Mouse (Mus musculus) neural tube, embryonic 12.5 days (tissue): ENCODE results near the gene Plcd3. TPM values are rescaled to one million over a fixed set of nuclear protein-coding genes. Genes with fewer than 3 reads are reported as not detected.

Source experiments
- ATAC-seq: fragments of 200-750 bp; cut with Nextera tagmentation; 2 replicates; pipeline ENCODE4 v1.8.0; 2017; ENCODE audit warnings: low read depth, mild to moderate bottlenecking, moderate TSS enrichment, moderate library complexity; ENCODE audit not compliant: low FRiP score
- H3K27ac ChIP-seq: fragments of 300-500 bp; sonication (generic); 2 replicates; pipeline ENCODE4 v1.5.1; 2016
- H3K27me3 ChIP-seq: fragments of 300-500 bp; sonication (generic); replicated peaks from 2 replicates; pipeline ENCODE4 v1.6.1; 2016; ENCODE audit warnings: mild to moderate bottlenecking
- H3K36me3 ChIP-seq: fragments of 300-500 bp; sonication (generic); 2 replicates; pipeline ENCODE4 v1.6.1; 2016; ENCODE audit warnings: mild to moderate bottlenecking
- H3K4me1 ChIP-seq: fragments of 300-500 bp; sonication (generic); 2 replicates; pipeline ENCODE4 v1.6.1; 2016
- H3K4me2 ChIP-seq: fragments of 300-500 bp; sonication (generic); replicated peaks from 2 replicates; pipeline ENCODE4 v1.6.1; 2016; ENCODE audit warnings: mild to moderate bottlenecking
- H3K4me3 ChIP-seq: fragments of 300-500 bp; sonication (generic); 2 replicates; pipeline ENCODE4 v1.5.1; 2016
- H3K9ac ChIP-seq: fragments of 300-500 bp; sonication (generic); 2 replicates; pipeline ENCODE4 v1.6.1; 2016; ENCODE audit warnings: mild to moderate bottlenecking
- H3K9me3 ChIP-seq: fragments of 300-500 bp; sonication (generic); 2 replicates; pipeline ENCODE4 v1.6.1; 2016; ENCODE audit warnings: mild to moderate bottlenecking
- WGBS: fragments of 180-500 bp; shearing (Covaris S2); methylation state at CpG from one replicate; pipeline ENCODE4 v1.1.7; 2016; 5-methylcytosine and 5-hydroxymethylcytosine counted together
- polyA plus RNA-seq: library from polyadenylated mRNA; unstranded; fragments of >200 nt; fragmentation: Nextera tagmentation; extraction: Ambion mirVana; gene quantifications from 2 replicates; pipeline ENCODE4 v1.2.1, GENCODE M21; 2016

Plcd3 gene
- 1.1 and 1.2 TPM in 2 replicates for polyA plus RNA-seq

GRCm38 (mm10) chr11:103101481-103101865 lies at the start of gene Plcd3, which contains the start of gene Acbd4:
TSS of gene Plcd3 (minus strand) at chr11:103101658.
TSS of gene Acbd4 (plus strand) at chr11:103101682.
- no peaks in the 10 kb centered on the region for H3K36me3 ChIP-seq
- H3K27me3 ChIP-seq = peaks cover 56% of the 10 kb centered on the region
- ATAC-seq = no peak
- peak within 1 kb of the TSS; percentile 81 for H3K4me2 ChIP-seq
- under 1% methylated on average over 29 of the region's 34 CpGs for WGBS
- peaks cover 25% of the 10 kb centered on the region for H3K4me1 ChIP-seq
- H3K27ac ChIP-seq = no peak within 1 kb of the TSS
- peak within 1 kb of the TSS; percentile 44 for H3K4me3 ChIP-seq
- H3K9ac ChIP-seq = peak within 1 kb of the TSS; percentile 40
- no peaks in the 10 kb centered on the region for H3K9me3 ChIP-seq

GRCm38 (mm10) chr11:103149771-103150170 lies 48.3 kb upstream of the Plcd3 start:
- H3K4me2 ChIP-seq = no peak overlapping the region
- WGBS = 92% methylated on average over 4 of the region's 4 CpGs

GRCm38 (mm10) chr11:103147766-103148165 lies 46.3 kb upstream of the Plcd3 start:
- Histone ChIP-seq H3K27ac (no peak overlapping the region), H3K4me2 (no peak overlapping the region), H3K4me3 (no peak overlapping the region), H3K27me3 (no peaks in the 10 kb centered on the region), H3K9me3 (no peaks in the 10 kb centered on the region), H3K9ac (no peak overlapping the region), H3K36me3 (no peaks in the 10 kb centered on the region), H3K4me1 (peaks cover 10% of the 10 kb centered on the region)
- ATAC-seq = no peak
- WGBS = 70% methylated on average over 4 of the region's 4 CpGs

More at GRCm38 (mm10) chr11:103149771-103150170, 48.3 kb upstream of the Plcd3 start:
- Histone ChIP-seq H3K27me3 (no peaks in the 10 kb centered on the region), H3K9me3 (no peaks in the 10 kb centered on the region), H3K27ac (no peak overlapping the region), H3K36me3 (no peaks in the 10 kb centered on the region), H3K9ac (no peak overlapping the region), H3K4me1 (peaks cover 6% of the 10 kb centered on the region), H3K4me3 (no peak overlapping the region)
- no peak for ATAC-seq

GRCm38 (mm10) chr11:103146386-103146785 lies 44.9 kb upstream of the Plcd3 start:
- 91% methylated on average over 4 of the region's 4 CpGs for WGBS

GRCm38 (mm10) chr11:103144309-103145285 lies 43.1 kb upstream of the Plcd3 start:
- Histone ChIP-seq H3K9me3 (no peaks in the 10 kb centered on the region), H3K4me1 (peaks cover 22% of the 10 kb centered on the region), H3K36me3 (no peaks in the 10 kb centered on the region), H3K9ac (no peak overlapping the region), H3K27ac (no peak overlapping the region), H3K4me2 (no peak overlapping the region), H3K4me3 (no peak overlapping the region), H3K27me3 (no peaks in the 10 kb centered on the region)
- ATAC-seq = no peak
- WGBS = 48% methylated on average over 12 of the region's 12 CpGs

More at GRCm38 (mm10) chr11:103146386-103146785, 44.9 kb upstream of the Plcd3 start:
- H3K4me1 ChIP-seq = peaks cover 22% of the 10 kb centered on the region
- no peak overlapping the region for H3K4me3 ChIP-seq
- H3K4me2 ChIP-seq = no peak overlapping the region
- H3K9ac ChIP-seq = no peak overlapping the region
- no peaks in the 10 kb centered on the region for H3K36me3 ChIP-seq
- no peaks in the 10 kb centered on the region for H3K27me3 ChIP-seq
- no peak for ATAC-seq
- no peak overlapping the region for H3K27ac ChIP-seq
- H3K9me3 ChIP-seq = no peaks in the 10 kb centered on the region

- Histone ChIP-seq H3K36me3 (peaks cover 8% of the 10 kb centered on the region; the same call in 1 of the 2 replicates), H3K4me2 (peak overlapping the region; percentile 51), H3K9ac (peak overlapping the region; percentile 42; the same call in 1 of the 2 replicates), H3K4me1 (peaks cover 22% of the 10 kb centered on the region), H3K27me3 (no peaks in the 10 kb centered on the region), H3K9me3 (no peaks in the 10 kb centered on the region), H3K4me3 (peak overlapping the region; percentile 7; the same call in 1 of the 2 replicates), H3K27ac (0 out of 2 replicates have a peak overlapping the region, but pooled peaks have one; percentile 15)
- WGBS = 32% methylated on average over 8 of the region's 8 CpGs
- ATAC-seq = peak; percentile 76
Observed at GRCm38 (mm10) chr11:103142441-103143182, 41.2 kb upstream of the Plcd3 start.

- WGBS = 31% methylated on average over 1 of the region's 1 CpGs
- peaks cover 22% of the 10 kb centered on the region for H3K4me1 ChIP-seq
- 0 out of 2 replicates have a peak overlapping the region, but pooled peaks have one; percentile 15 for H3K27ac ChIP-seq
- H3K4me3 ChIP-seq = no peak overlapping the region
- no peaks in the 10 kb centered on the region for H3K9me3 ChIP-seq
- H3K36me3 ChIP-seq = peaks cover 8% of the 10 kb centered on the region; the same call in 1 of the 2 replicates
- no peak for ATAC-seq
- H3K27me3 ChIP-seq = no peaks in the 10 kb centered on the region
- H3K4me2 ChIP-seq = no peak overlapping the region
- no peak overlapping the region for H3K9ac ChIP-seq
Observed at GRCm38 (mm10) chr11:103141944-103142255, 40.4 kb upstream of the Plcd3 start.

GRCm38 (mm10) chr11:103141101-103141943 lies 39.9 kb upstream of the Plcd3 start:
- ATAC-seq = no peak
- Histone ChIP-seq H3K27me3 (no peaks in the 10 kb centered on the region), H3K36me3 (peaks cover 8% of the 10 kb centered on the region; the same call in 1 of the 2 replicates), H3K27ac (no peak overlapping the region), H3K9me3 (no peaks in the 10 kb centered on the region), H3K4me3 (no peak overlapping the region), H3K4me1 (peaks cover 22% of the 10 kb centered on the region), H3K4me2 (no peak overlapping the region), H3K9ac (no peak overlapping the region)
- 40% methylated on average over 9 of the region's 11 CpGs for WGBS

- H3K36me3 ChIP-seq = peaks cover 8% of the 10 kb centered on the region; the same call in 1 of the 2 replicates
- no peak overlapping the region for H3K4me3 ChIP-seq
- peaks cover 22% of the 10 kb centered on the region for H3K4me1 ChIP-seq
- H3K27ac ChIP-seq = no peak overlapping the region
- H3K9ac ChIP-seq = no peak overlapping the region
- no peak for ATAC-seq
- H3K9me3 ChIP-seq = no peaks in the 10 kb centered on the region
- no peaks in the 10 kb centered on the region for H3K27me3 ChIP-seq
- H3K4me2 ChIP-seq = no peak overlapping the region
- 60% methylated on average over 6 of the region's 6 CpGs for WGBS
Observed at GRCm38 (mm10) chr11:103140763-103141100, 39.3 kb upstream of the Plcd3 start.

- no peak for ATAC-seq
- Histone ChIP-seq H3K9me3 (no peaks in the 10 kb centered on the region), H3K27me3 (no peaks in the 10 kb centered on the region), H3K4me3 (no peak overlapping the region), H3K4me1 (peaks cover 20% of the 10 kb centered on the region), H3K4me2 (no peak overlapping the region), H3K27ac (no peak overlapping the region), H3K9ac (no peak overlapping the region), H3K36me3 (peaks cover 8% of the 10 kb centered on the region; the same call in 1 of the 2 replicates)
- WGBS = 87% methylated on average over 14 of the region's 14 CpGs
Observed at GRCm38 (mm10) chr11:103139951-103140762, 38.7 kb upstream of the Plcd3 start.
